Mouse (Mus musculus): ENCODE data around the gene Eid1. TPM values are rescaled to one million over a fixed set of nuclear protein-coding genes. Genes with fewer than 3 reads are reported as not detected.

Gene Eid1
- polyA plus RNA-seq, 1 experiment from 2014 or later = 216 TPM

- Histone ChIP-seq H3K9me3 (replicated peaks) (no peaks in the 10 kb centered on the region), H3K4me1 (replicated peaks) (no peaks in the 10 kb centered on the region), H3K27me3 (replicated peaks) (no peaks in the 10 kb centered on the region), H3K4me2 (no peak overlapping the region), H3K36me3 (no peaks in the 10 kb centered on the region), H3K27ac (ENCODE audit: poor library complexity, severe bottlenecking) (no peak overlapping the region), H3K9ac (no peak overlapping the region), H3K4me3 (no peak overlapping the region)
- no peak for ATAC-seq (ENCODE audit: insufficient number of reproducible peaks, low FRiP score)
- 77% methylated on average over 2 of the region's 2 CpGs for WGBS
Observed at GRCm38 (mm10) chr2:125702851-125703250, 30.0 kb downstream of the Eid1 start.

GRCm38 (mm10) chr2:125704907-125705631 is 32.2 kb downstream of the Eid1 start:
- no peaks in the 10 kb centered on the region for H3K36me3 ChIP-seq
- 63% methylated on average over 12 of the region's 12 CpGs for WGBS
- H3K9ac ChIP-seq = no peak overlapping the region
- H3K9me3 ChIP-seq (replicated peaks) = no peaks in the 10 kb centered on the region
- no peaks in the 10 kb centered on the region for H3K4me1 ChIP-seq (replicated peaks)
- no peak overlapping the region for H3K27ac ChIP-seq (ENCODE audit: poor library complexity, severe bottlenecking)
- H3K4me2 ChIP-seq = no peak overlapping the region
- H3K27me3 ChIP-seq (replicated peaks) = no peaks in the 10 kb centered on the region
- ATAC-seq (ENCODE audit: insufficient number of reproducible peaks, low FRiP score) = no peak
- H3K4me3 ChIP-seq = no peak overlapping the region

- no peak for ATAC-seq (ENCODE audit: insufficient number of reproducible peaks, low FRiP score)
- H3K4me3 ChIP-seq = no peak overlapping the region
- no peak overlapping the region for H3K9ac ChIP-seq
- H3K27me3 ChIP-seq (replicated peaks) = no peaks in the 10 kb centered on the region
- WGBS = 72% methylated on average over 5 of the region's 5 CpGs
- no peaks in the 10 kb centered on the region for H3K36me3 ChIP-seq
- no peak overlapping the region for H3K27ac ChIP-seq (ENCODE audit: poor library complexity, severe bottlenecking)
- H3K4me2 ChIP-seq = no peak overlapping the region
- H3K4me1 ChIP-seq (replicated peaks) = no peaks in the 10 kb centered on the region
- H3K9me3 ChIP-seq (replicated peaks) = no peaks in the 10 kb centered on the region
Observed at GRCm38 (mm10) chr2:125706510-125706921, 33.6 kb downstream of the Eid1 start.

GRCm38 (mm10) chr2:125716599-125716998 is 43.7 kb downstream of the Eid1 start:
- H3K27me3 ChIP-seq (replicated peaks) = peaks cover 14% of the 10 kb centered on the region
- H3K27ac ChIP-seq (ENCODE audit: poor library complexity, severe bottlenecking) = no peak overlapping the region
- WGBS = 76% methylated on average over 8 of the region's 8 CpGs

GRCm38 (mm10) chr2:125723086-125723407 is 50.2 kb downstream of the Eid1 start:
- ATAC-seq (ENCODE audit: insufficient number of reproducible peaks, low FRiP score) = no peak
- 3% methylated on average over 18 of the region's 18 CpGs for WGBS
- H3K9ac ChIP-seq = peak overlapping the region; percentile 71
- H3K4me1 ChIP-seq (replicated peaks) = peaks cover 8% of the 10 kb centered on the region; the same call in 1 of the 2 replicates
- H3K27ac ChIP-seq (ENCODE audit: poor library complexity, severe bottlenecking) = no peak overlapping the region
- peaks cover 47% of the 10 kb centered on the region for H3K27me3 ChIP-seq (replicated peaks)
- peak overlapping the region; percentile 56 for H3K4me3 ChIP-seq
- no peaks in the 10 kb centered on the region for H3K36me3 ChIP-seq
- H3K4me2 ChIP-seq = peak overlapping the region; percentile 99
- no peaks in the 10 kb centered on the region for H3K9me3 ChIP-seq (replicated peaks)

More at GRCm38 (mm10) chr2:125716599-125716998, 43.7 kb downstream of the Eid1 start:
- H3K9ac ChIP-seq = no peak overlapping the region
- H3K9me3 ChIP-seq (replicated peaks) = no peaks in the 10 kb centered on the region
- no peak overlapping the region for H3K4me3 ChIP-seq
- H3K36me3 ChIP-seq = no peaks in the 10 kb centered on the region
- no peak for ATAC-seq (ENCODE audit: insufficient number of reproducible peaks, low FRiP score)
- H3K4me2 ChIP-seq = no peak overlapping the region
- H3K4me1 ChIP-seq (replicated peaks) = no peaks in the 10 kb centered on the region

GRCm38 (mm10) chr2:125723408-125724085 is 50.7 kb downstream of the Eid1 start:
- under 1% methylated on average over 34 of the region's 34 CpGs for WGBS
- peak overlapping the region; percentile 56 for H3K4me3 ChIP-seq
- peaks cover 8% of the 10 kb centered on the region; the same call in 1 of the 2 replicates for H3K4me1 ChIP-seq (replicated peaks)
- peak overlapping the region; percentile 99 for H3K4me2 ChIP-seq
- H3K9me3 ChIP-seq (replicated peaks) = no peaks in the 10 kb centered on the region
- peak; percentile 71 for ATAC-seq (ENCODE audit: insufficient number of reproducible peaks, low FRiP score)
- no peaks in the 10 kb centered on the region for H3K36me3 ChIP-seq
- H3K27me3 ChIP-seq (replicated peaks) = peaks cover 47% of the 10 kb centered on the region
- no peak overlapping the region for H3K27ac ChIP-seq (ENCODE audit: poor library complexity, severe bottlenecking)
- peak overlapping the region; percentile 71 for H3K9ac ChIP-seq

- H3K27ac ChIP-seq (ENCODE audit: poor library complexity, severe bottlenecking) = no peak within 1 kb of the TSS
- H3K9ac ChIP-seq = peak within 1 kb of the TSS; percentile 71
- H3K27me3 ChIP-seq (replicated peaks) = peaks cover 47% of the 10 kb centered on the region
- H3K4me1 ChIP-seq (replicated peaks) = peaks cover 8% of the 10 kb centered on the region; the same call in 1 of the 2 replicates
- no peaks in the 10 kb centered on the region for H3K9me3 ChIP-seq (replicated peaks)
- H3K4me2 ChIP-seq = peak within 1 kb of the TSS; percentile 99
- H3K36me3 ChIP-seq = no peaks in the 10 kb centered on the region
- H3K4me3 ChIP-seq = peak within 1 kb of the TSS; percentile 56
- under 1% methylated on average over 15 of the region's 15 CpGs for WGBS
- peak; percentile 71 for ATAC-seq (ENCODE audit: insufficient number of reproducible peaks, low FRiP score)
Observed at GRCm38 (mm10) chr2:125724086-125724430, 51.2 kb downstream of the Eid1 start, which contains the start of gene Shc4. TSS of gene Shc4 (minus strand) at chr2:125724148.

Other genes starting within 250 kb of the Eid1 start
- gene Gm9913, start 168.0 kb upstream of the Eid1 start, polyA plus RNA-seq (2016; fragmentation: Nextera tagmentation; extraction: Ambion mirVana) = 0.57 and 0.70 TPM in 2 replicates
- gene Fbn1, start 165.1 kb upstream of the Eid1 start, polyA plus RNA-seq (2016; fragmentation: Nextera tagmentation; extraction: Ambion mirVana) = 38.8 and 44.1 TPM in 2 replicates
- gene Cep152, start 48.0 kb upstream of the Eid1 start, polyA plus RNA-seq (2016; fragmentation: Nextera tagmentation; extraction: Ambion mirVana) = 5.2 and 6.9 TPM in 2 replicates
- 1.2 and 1.6 TPM in 2 replicates for gene Shc4, start 51.1 kb downstream of the Eid1 start, polyA plus RNA-seq (2016; fragmentation: Nextera tagmentation; extraction: Ambion mirVana)
- gene Secisbp2l, start 109.8 kb downstream of the Eid1 start, polyA plus RNA-seq (2016; fragmentation: Nextera tagmentation; extraction: Ambion mirVana) = 16.7 and 16.8 TPM in 2 replicates
- 34.2 and 35.0 TPM in 2 replicates for gene Galk2, start 186.0 kb downstream of the Eid1 start, polyA plus RNA-seq (2016; fragmentation: Nextera tagmentation; extraction: Ambion mirVana)
- gene Cops2, start 186.0 kb downstream of the Eid1 start, polyA plus RNA-seq (2016; fragmentation: Nextera tagmentation; extraction: Ambion mirVana) = 74.3 and 75.7 TPM in 2 replicates

Data from heart, embryonic 12.5 days (tissue).